Mouse (Mus musculus): ENCODE results near the gene Klhl10.

GRCm38 (mm10) chr11:100432002-100432401 is 9.7 kb upstream of the Klhl10 start:
- TF ChIP-seq POLR2A (IDR thresholded peaks at IDR 0.05; ENCODE audit: low read depth, low read length) (no peak), CTCF (conservative IDR thresholded peaks at IDR 0.05; ENCODE audit: insufficient read depth, insufficient read length, low read depth, low read length) (no peak)

Data from kidney, adult 2 months (tissue).